Mouse (Mus musculus) lung, postnatal 4 days (tissue): ENCODE measurements at regions not wholly inside any gene's neighbourhood (a gene's known extent, or its start where the extent isn't known, plus 50 kb on each side); places are given as distances from the start of the nearest gene placed in this dataset.

ENCODE experiments used
- DNase-seq, 2 experiments: peaks; one replicate each; pipeline ENCODE4 v3.0.0; 2021

GRCm38 (mm10) chr16:52988852-52989397 lies 535.1 kb upstream of the Alcam start:
- no peak for DNase-seq

GRCm38 (mm10) chr16:52984336-52984735 lies 530.5 kb upstream of the Alcam start:
- no peak for DNase-seq

GRCm38 (mm10) chr16:52980995-52981394 lies 527.1 kb upstream of the Alcam start:
- DNase-seq: no peak

GRCm38 (mm10) chr16:52972811-52973210 lies 518.9 kb upstream of the Alcam start:
- no peak for DNase-seq

- no peak for DNase-seq
Measured at GRCm38 (mm10) chr16:52947679-52948078, 493.8 kb upstream of the Alcam start.

GRCm38 (mm10) chr16:52934749-52935148 lies 480.9 kb upstream of the Alcam start:
- no peak for DNase-seq

- no peak for DNase-seq
Measured at GRCm38 (mm10) chr16:52931978-52932377, 478.1 kb upstream of the Alcam start.

- no peak for DNase-seq
Measured at GRCm38 (mm10) chr16:52892467-52893255, 438.8 kb upstream of the Alcam start.

- DNase-seq: no peak
Measured at GRCm38 (mm10) chr16:52879463-52880114, 425.7 kb upstream of the Alcam start.

- DNase-seq: no peak
Measured at GRCm38 (mm10) chr16:52867833-52868232, 414.0 kb upstream of the Alcam start.

GRCm38 (mm10) chr16:52863554-52863953 lies 409.7 kb upstream of the Alcam start:
- no peak for DNase-seq

GRCm38 (mm10) chr16:52861263-52861662 lies 407.4 kb upstream of the Alcam start:
- no peak for DNase-seq

- DNase-seq: no peak
Measured at GRCm38 (mm10) chr16:52858441-52859209, 404.8 kb upstream of the Alcam start.

- DNase-seq: no peak
Measured at GRCm38 (mm10) chr16:52851129-52851528, 397.3 kb upstream of the Alcam start.

- no peak for DNase-seq
Measured at GRCm38 (mm10) chr16:52818976-52819375, 365.1 kb upstream of the Alcam start.

- no peak for DNase-seq
Measured at GRCm38 (mm10) chr16:52811219-52811618, 357.3 kb upstream of the Alcam start.

GRCm38 (mm10) chr16:52804365-52804764 lies 350.5 kb upstream of the Alcam start:
- no peak for DNase-seq

GRCm38 (mm10) chr16:52799715-52800392 lies 346.0 kb upstream of the Alcam start:
- no peak for DNase-seq

GRCm38 (mm10) chr16:52795184-52795583 lies 341.3 kb upstream of the Alcam start:
- DNase-seq: no peak

- no peak for DNase-seq
Measured at GRCm38 (mm10) chr16:52789946-52790345, 336.1 kb upstream of the Alcam start.

GRCm38 (mm10) chr16:52747744-52748143 lies 293.9 kb upstream of the Alcam start:
- no peak for DNase-seq

GRCm38 (mm10) chr16:52746186-52746585 lies 292.3 kb upstream of the Alcam start:
- DNase-seq: no peak

- no peak for DNase-seq
Measured at GRCm38 (mm10) chr16:52744720-52745119, 290.8 kb upstream of the Alcam start.
